Comparison of ENCODE assay signal across 14 mouse cellular contexts in the genomic region with DNA sequence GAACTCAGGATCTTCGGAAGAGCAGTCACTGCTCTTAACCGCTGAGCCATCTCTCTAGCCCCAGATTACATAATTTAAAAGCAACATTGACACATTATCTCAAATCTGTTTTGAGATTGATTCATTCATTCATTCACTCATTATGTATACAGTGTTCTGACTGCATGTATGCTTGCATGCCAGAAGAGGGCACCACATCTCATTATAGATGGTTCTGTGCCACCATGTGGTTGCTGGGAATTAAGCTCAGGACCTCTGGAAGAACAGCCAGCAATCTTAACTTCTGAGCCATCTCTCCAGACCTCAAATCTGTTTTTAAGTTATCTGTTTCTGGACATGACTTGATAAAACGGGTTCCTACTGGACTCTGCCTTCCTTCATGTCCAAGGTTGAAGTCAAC. TPM values are rescaled to one million over a fixed set of nuclear protein-coding genes. Genes with fewer than 3 reads are reported as not detected.
A peak's percentile ranks its signal among the peaks of the same experiment; 100 is the strongest.
DNase-seq lines count a peak whose midpoint lies in the region; ATAC-seq and TF ChIP-seq lines count a peak whose summit lies in the region.
"Had no signal": no experiment of that assay in that cellular context is flagged by ENCODE, and none has a peak within 500 bp of the region (broad histone marks: within the 10 kb centered on the region; RNA-seq: fewer than 3 reads in every experiment).

No protein-coding gene starts in this region.

- H3K27me3 ChIP-seq in hindbrain, embryonic 14.5 days (ENCODE audit: control insufficient read depth, insufficient read depth, low read length): no peaks in the 10 kb centered on the region
- H3K27me3 ChIP-seq in hindbrain, embryonic 11.5 days (ENCODE audit: control insufficient read depth, insufficient read depth, low read length): no peaks in the 10 kb centered on the region
- H3K27me3 ChIP-seq in CH12.LX (replicated peaks): no peaks in the 10 kb centered on the region
- H3K27me3 ChIP-seq in midbrain, embryonic 12.5 days: no peaks in the 10 kb centered on the region

- WGBS in hindbrain, embryonic 14.5 days: 92% methylated on average over 3 of the region's 3 CpGs
- 93% methylated on average over 3 of the region's 3 CpGs for WGBS in hindbrain, embryonic 11.5 days
- WGBS in midbrain, embryonic 12.5 days: 99% methylated on average over 3 of the region's 3 CpGs

- H3K4me1 ChIP-seq in hindbrain, embryonic 14.5 days (replicated peaks; ENCODE audit: control insufficient read depth, insufficient read depth, low read length): peaks cover 19% of the 10 kb centered on the region
- no peaks in the 10 kb centered on the region; the same call in 1 of the 2 replicates for H3K4me1 ChIP-seq in hindbrain, embryonic 11.5 days (replicated peaks; ENCODE audit: control insufficient read depth, insufficient read depth, low read length)
- peaks cover 10 to 30% of the 10 kb centered on the region in 2 experiments for H3K4me1 ChIP-seq in CH12.LX (ENCODE audit: control insufficient read depth in 1 of 2, insufficient read depth in 2 of 2)
- peaks cover 12% of the 10 kb centered on the region for H3K4me1 ChIP-seq in midbrain, embryonic 12.5 days

- H3K36me3 ChIP-seq in hindbrain, embryonic 14.5 days (replicated peaks; ENCODE audit: control insufficient read depth, insufficient read depth): no peaks in the 10 kb centered on the region
- no peaks in the 10 kb centered on the region for H3K36me3 ChIP-seq in hindbrain, embryonic 11.5 days (ENCODE audit: control insufficient read depth, insufficient read depth, low read length)
- peaks cover 0 to 19% of the 10 kb centered on the region in 2 experiments for H3K36me3 ChIP-seq in CH12.LX (replicated peaks in 1 of 2; ENCODE audit: control insufficient read depth in 1 of 2, insufficient read depth in 1 of 2, low read length in 1 of 2)
- H3K36me3 ChIP-seq in midbrain, embryonic 12.5 days: peaks cover 4% of the 10 kb centered on the region; the same call in 1 of the 2 replicates

- no peak overlapping the region for H3K4me3 ChIP-seq in hindbrain, embryonic 14.5 days (replicated peaks; ENCODE audit: low read length)
- no peak overlapping the region for H3K4me3 ChIP-seq in hindbrain, embryonic 11.5 days (ENCODE audit: low read depth, low read length)
- no peak overlapping the region for H3K4me3 ChIP-seq in CH12.LX (replicated peaks in 1 of 3; ENCODE audit: low read depth in 2 of 3, low read length in 2 of 3, poor library complexity in 1 of 3)
- H3K4me3 ChIP-seq in midbrain, embryonic 12.5 days: 0 out of 2 replicates have a peak overlapping the region, but pooled peaks have one; percentile 99

- no peak overlapping the region for H3K9ac ChIP-seq in hindbrain, embryonic 14.5 days
- H3K9ac ChIP-seq in hindbrain, embryonic 11.5 days (ENCODE audit: low read depth, low read length): no peak overlapping the region
- H3K9ac ChIP-seq in CH12.LX (ENCODE audit: insufficient read depth, low read depth): no peak overlapping the region
- no peak overlapping the region for H3K9ac ChIP-seq in midbrain, embryonic 12.5 days (replicated peaks)

- dilution Hi-C loops in CH12.LX (cut with MboI; ENCODE audit: extremely low pct_ligation_motif_present, extremely low pct_unique_long_range_greater_than_20kb, low sequenced_read_pairs): no loop called here

- TF ChIP-seq RAD21 in CH12.LX (IDR thresholded peaks at IDR 0.05; ENCODE audit: low read depth, low read length): no peak

- no peaks in the 10 kb centered on the region for H3K9me3 ChIP-seq in hindbrain, embryonic 14.5 days (ENCODE audit: control insufficient read depth, low read length)
- H3K9me3 ChIP-seq in hindbrain, embryonic 11.5 days (ENCODE audit: control insufficient read depth, low read length): no peaks in the 10 kb centered on the region
- H3K9me3 ChIP-seq in CH12.LX (replicated peaks; ENCODE audit: low read length): no peaks in the 10 kb centered on the region
- H3K9me3 ChIP-seq in midbrain, embryonic 12.5 days: no peaks in the 10 kb centered on the region

- TF ChIP-seq POLR2A in CH12.LX (IDR thresholded peaks at IDR 0.05; ENCODE audit: low read depth, low read length): no peak

- TF ChIP-seq EP300 in CH12.LX (IDR thresholded peaks at IDR 0.05; ENCODE audit: low read length): no peak

- no peak for ATAC-seq in hindbrain, embryonic 14.5 days (ENCODE audit: low FRiP score)
- ATAC-seq in hindbrain, embryonic 11.5 days (ENCODE audit: low FRiP score): no peak
- ATAC-seq in midbrain, embryonic 12.5 days (ENCODE audit: low FRiP score, low read depth): no peak

- DNase-seq in hindbrain, embryonic 14.5 days (ENCODE audit: low spot score): no peak
- no peak for DNase-seq in hindbrain, embryonic 11.5 days (ENCODE audit: low spot score)
- peak; percentile 5 for DNase-seq in CH12.LX (ENCODE audit: extremely low read depth)
- peak; percentile 83 for DNase-seq in R1 (ENCODE audit: low read depth, low spot score)
- DNase-seq in thymus, postnatal 36 days: no peak
- no peak for DNase-seq in right cerebral cortex, adult 18-20 months
- no peak for DNase-seq in gastrocnemius, adult 18-20 months (ENCODE audit: low spot score)
- DNase-seq: cerebellum, postnatal 36 days; kidney, adult 11 months had no signal

- H3K27ac ChIP-seq in hindbrain, embryonic 14.5 days: no peak overlapping the region
- H3K27ac ChIP-seq in hindbrain, embryonic 11.5 days (ENCODE audit: low read depth, low read length): no peak overlapping the region
- no peak overlapping the region for H3K27ac ChIP-seq in CH12.LX (ENCODE audit: insufficient read depth, low read depth)
- H3K27ac ChIP-seq in midbrain, embryonic 12.5 days (replicated peaks): no peak overlapping the region

- H3K4me2 ChIP-seq in hindbrain, embryonic 14.5 days (replicated peaks): peak overlapping the region; percentile 78
- no peak overlapping the region for H3K4me2 ChIP-seq in hindbrain, embryonic 11.5 days (replicated peaks; ENCODE audit: low read depth, low read length)
- no peak overlapping the region for H3K4me2 ChIP-seq in CH12.LX (ENCODE audit: insufficient read depth, low read depth, poor library complexity, severe bottlenecking)
- peak overlapping the region; percentile 70 for H3K4me2 ChIP-seq in midbrain, embryonic 12.5 days (replicated peaks)

- peaks cover 68% of the 10 kb centered on the region for H3K79me2 ChIP-seq in CH12.LX (replicated peaks; ENCODE audit: control insufficient read depth, extremely low read depth, insufficient read depth, poor library complexity, severe bottlenecking)

- in situ Hi-C loops in CH12.LX (cut with MboI; ENCODE audit: low pct_ligation_motif_present, low pct_unique_long_range_greater_than_20kb, low sequenced_read_pairs): loop anchor here (25.0 kb wide), 1 partner anchor 363 kb away; the partner anchor contains the start of gene Tcea3

- peak in 1 of 2 experiments; percentile 42; a peak in 2 of 4 replicates for TF ChIP-seq CTCF in CH12.LX (conservative IDR thresholded peaks at IDR 0.05 in 1 of 2, IDR thresholded peaks at IDR 0.05 in 1 of 2; ENCODE audit: low read depth in 2 of 2, low read length in 2 of 2)

TF ChIP-seq in CH12.LX, 34 proteins besides CTCF, POLR2A, EP300 and RAD21:
- no peak for TF ChIP-seq USF2 (conservative IDR thresholded peaks at IDR 0.05; ENCODE audit: low read depth, low read length)
- no peak for TF ChIP-seq JUND (conservative IDR thresholded peaks at IDR 0.05; ENCODE audit: low read depth, low read length)
- TF ChIP-seq MXI1 (IDR thresholded peaks at IDR 0.05; ENCODE audit: low read depth, low read length): no peak

RNA-seq across cellular contexts. Expression of gene Kdm1a, which starts 2.7 kb away (rescaled TPM):
- polyA plus RNA-seq in hindbrain, embryonic 14.5 days (2014; fragmentation: Nextera tagmentation; extraction: Ambion mirVana): 93.8 and 94.1 TPM in 2 replicates
- 91.7 and 102 TPM in 2 replicates for polyA plus RNA-seq in hindbrain, embryonic 11.5 days (2014; fragmentation: Nextera tagmentation; extraction: Ambion mirVana)
- total RNA-seq in CH12.LX (2012; rRNA removed) (49.6 and 51.3 TPM in 2 replicates), CH12.LX (2014; rRNA removed) (85.1 and 88.2 TPM in 2 replicates)
- 69.4 and 71.7 TPM in 2 replicates for polyA plus RNA-seq in CH12.LX (2012; ENCODE audit: insufficient read length, low read depth)
- polyA plus RNA-seq in midbrain, embryonic 12.5 days (2016; fragmentation: Nextera tagmentation; extraction: Ambion mirVana): 113 and 128 TPM in 2 replicates
- 10 to 100 TPM; 17.9 TPM for total RNA-seq in gastrocnemius, adult 18-20 months (2021)

RNA-seq across cellular contexts. Expression of gene Tex46, which starts 10.4 kb away (rescaled TPM):
- polyA plus RNA-seq in hindbrain, embryonic 14.5 days (2014; fragmentation: Nextera tagmentation; extraction: Ambion mirVana): not detected in 2 replicates
- not detected in 2 replicates for polyA plus RNA-seq in hindbrain, embryonic 11.5 days (2014; fragmentation: Nextera tagmentation; extraction: Ambion mirVana)
- total RNA-seq in CH12.LX (2012; rRNA removed) (not detected in 2 replicates), CH12.LX (2014; rRNA removed) (not detected in 2 replicates)
- not detected in 2 replicates for polyA plus RNA-seq in CH12.LX (2012; ENCODE audit: insufficient read length, low read depth)
- not detected in 2 replicates for polyA plus RNA-seq in midbrain, embryonic 12.5 days (2016; fragmentation: Nextera tagmentation; extraction: Ambion mirVana)
- total RNA-seq in gastrocnemius, adult 18-20 months (2021): not detected
- total RNA-seq: gastrocnemius, postnatal 4 days; layer of hippocampus, postnatal 10 days; liver, adult 2 months; megakaryocyte progenitor cell, adult 5-6 weeks had no signal
- polyA plus RNA-seq: liver, adult 2 months had no signal

RNA-seq across cellular contexts. Expression of gene Lactbl1, which starts 22.6 kb away (rescaled TPM):
- polyA plus RNA-seq in hindbrain, embryonic 14.5 days (2014; fragmentation: Nextera tagmentation; extraction: Ambion mirVana): 0.07 and 0.12 TPM in 2 replicates
- not detected in 2 replicates for polyA plus RNA-seq in hindbrain, embryonic 11.5 days (2014; fragmentation: Nextera tagmentation; extraction: Ambion mirVana)
- total RNA-seq in CH12.LX (2012; rRNA removed) (0.04 TPM in 1 of 2 replicates, not detected in the other), CH12.LX (2014; rRNA removed) (not detected in 2 replicates)
- polyA plus RNA-seq in CH12.LX (2012; ENCODE audit: insufficient read length, low read depth): not detected in 2 replicates
- polyA plus RNA-seq in midbrain, embryonic 12.5 days (2016; fragmentation: Nextera tagmentation; extraction: Ambion mirVana): 0.05 and 0.12 TPM in 2 replicates
- total RNA-seq in gastrocnemius, adult 18-20 months (2021): not detected
- total RNA-seq: gastrocnemius, postnatal 4 days; liver, adult 2 months had no signal
- polyA plus RNA-seq: liver, adult 2 months had no signal

Comparison
In these comparisons a context has a peak if more than half of its experiments do, and no peak if none do; other contexts are left out.
1. H3K4me2 ChIP-seq: peak in hindbrain, embryonic 14.5 days (single experiment) and midbrain, embryonic 12.5 days (single experiment); none in hindbrain, embryonic 11.5 days (single experiment) and CH12.LX (single experiment).
2. DNase-seq: peak in CH12.LX (single experiment) and R1 (single experiment); none in hindbrain, embryonic 14.5 days (single experiment), hindbrain, embryonic 11.5 days (single experiment), thymus, postnatal 36 days (0 of 2), right cerebral cortex, adult 18-20 months (single experiment) and gastrocnemius, adult 18-20 months (single experiment).